Mouse (Mus musculus): ENCODE measurements around the gene Zfp110.

DNA sequence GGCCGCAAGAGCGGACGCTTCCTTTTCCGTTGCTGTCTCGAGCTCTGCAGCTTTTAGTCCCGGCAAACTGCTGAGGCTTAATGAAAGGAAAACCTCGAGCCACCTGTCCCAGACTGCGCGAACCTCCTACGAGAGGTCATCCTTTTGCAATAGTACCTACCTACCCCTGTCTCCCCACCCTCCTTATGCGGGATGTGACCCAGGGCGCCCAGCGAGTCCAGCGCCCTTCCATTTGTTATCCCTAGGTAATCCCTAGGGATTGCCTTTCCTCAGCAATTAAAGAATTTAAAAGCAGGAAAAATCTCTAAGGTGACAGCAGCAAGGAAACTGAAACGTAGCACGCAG, 30.9 kb upstream of the Zfp110 start:
- TF ChIP-seq CTCF (IDR thresholded peaks at IDR 0.05; ENCODE audit: insufficient read depth, low read length), result no peak
- TF ChIP-seq POLR2A (IDR thresholded peaks at IDR 0.05; ENCODE audit: borderline replicate concordance, extremely low read depth, low read depth, low read length), result 0 out of 2 replicates have a peak, but pooled peaks have one; percentile 28

All from lung, adult 2 months (tissue).